Mouse (Mus musculus): ENCODE measurements around the gene Gm44502. TPM values are rescaled to one million over a fixed set of nuclear protein-coding genes. Genes with fewer than 3 reads are reported as not detected.

Gm44502 gene
- polyA plus RNA-seq, 1 experiment from 2014 or later: not detected

- Histone ChIP-seq H3K27me3 (replicated peaks) (peaks cover 42% of the 10 kb centered on the region), H3K27ac (no peak overlapping the region), H3K4me3 (no peak overlapping the region), H3K4me1 (no peaks in the 10 kb centered on the region), H3K4me2 (no peak overlapping the region), H3K9me3 (replicated peaks) (no peaks in the 10 kb centered on the region), H3K36me3 (no peaks in the 10 kb centered on the region), H3K9ac (no peak overlapping the region)
- no peak for ATAC-seq
- WGBS (ENCODE audit: insufficient replicate concordance): 83% methylated on average over 10 of the region's 10 CpGs
These were observed 39.4 kb downstream of the Gm44502 start for GRCm38 (mm10) chr15:89390081-89390480.

- no peak for ATAC-seq
- 28% methylated on average over 12 of the region's 12 CpGs for WGBS (ENCODE audit: insufficient replicate concordance)
- H3K9ac ChIP-seq: no peak overlapping the region
- H3K27me3 ChIP-seq (replicated peaks): peaks cover 57% of the 10 kb centered on the region
- H3K4me1 ChIP-seq: no peaks in the 10 kb centered on the region
- H3K4me3 ChIP-seq: no peak overlapping the region
- no peaks in the 10 kb centered on the region for H3K9me3 ChIP-seq (replicated peaks)
- H3K27ac ChIP-seq: no peak overlapping the region
- no peaks in the 10 kb centered on the region for H3K36me3 ChIP-seq
- no peak overlapping the region for H3K4me2 ChIP-seq
These were observed 42.4 kb downstream of the Gm44502 start for GRCm38 (mm10) chr15:89387127-89387526.

- Histone ChIP-seq H3K4me1 (peaks cover 2% of the 10 kb centered on the region), H3K27me3 (replicated peaks) (peaks cover 65% of the 10 kb centered on the region), H3K4me3 (no peak within 1 kb of the TSS), H3K27ac (no peak within 1 kb of the TSS), H3K4me2 (no peak within 1 kb of the TSS), H3K9ac (no peak within 1 kb of the TSS), H3K9me3 (replicated peaks) (no peaks in the 10 kb centered on the region), H3K36me3 (no peaks in the 10 kb centered on the region)
- WGBS (ENCODE audit: insufficient replicate concordance): 78% methylated on average over 7 of the region's 7 CpGs
- ATAC-seq: no peak
These were observed 44.9 kb downstream of the Gm44502 start, which contains the start of gene Klhdc7b for GRCm38 (mm10) chr15:89384617-89385016. Klhdc7b (plus strand) TSS chr15:89384917.

GRCm38 (mm10) chr15:89379429-89379828, 50.1 kb downstream of the Gm44502 start:
- peak; percentile 47; the same call in 1 of the 2 replicates for ATAC-seq
- WGBS (ENCODE audit: insufficient replicate concordance): 3% methylated on average over 10 of the region's 10 CpGs
- Histone ChIP-seq H3K4me3 (peak overlapping the region; percentile 48), H3K27ac (no peak overlapping the region), H3K4me2 (peak overlapping the region; percentile 75), H3K27me3 (replicated peaks) (peaks cover 66% of the 10 kb centered on the region), H3K9me3 (replicated peaks) (no peaks in the 10 kb centered on the region), H3K4me1 (peaks cover 27% of the 10 kb centered on the region), H3K9ac (peak overlapping the region; percentile 58; the same call in 1 of the 2 replicates), H3K36me3 (no peaks in the 10 kb centered on the region)

- H3K4me3 ChIP-seq: peak within 1 kb of the TSS; percentile 48
- H3K9me3 ChIP-seq (replicated peaks): no peaks in the 10 kb centered on the region
- H3K36me3 ChIP-seq: no peaks in the 10 kb centered on the region
- H3K4me1 ChIP-seq: peaks cover 32% of the 10 kb centered on the region
- ATAC-seq: no peak
- WGBS (ENCODE audit: insufficient replicate concordance): 2% methylated on average over 33 of the region's 33 CpGs
- no peak within 1 kb of the TSS for H3K27ac ChIP-seq
- peak within 1 kb of the TSS; percentile 58 for H3K9ac ChIP-seq
- H3K27me3 ChIP-seq (replicated peaks): peaks cover 63% of the 10 kb centered on the region
- H3K4me2 ChIP-seq: peak within 1 kb of the TSS; percentile 75
These were observed 50.6 kb downstream of the Gm44502 start, which contains the start of gene Odf3b for GRCm38 (mm10) chr15:89378831-89379401. Odf3b (minus strand) TSS chr15:89379282.

GRCm38 (mm10) chr15:89377938-89378828, 51.3 kb downstream of the Gm44502 start:
- Histone ChIP-seq H3K9me3 (replicated peaks) (no peaks in the 10 kb centered on the region), H3K4me2 (peak overlapping the region; percentile 75), H3K27ac (no peak overlapping the region), H3K9ac (peak overlapping the region; percentile 58; the same call in 1 of the 2 replicates), H3K4me1 (peaks cover 33% of the 10 kb centered on the region), H3K4me3 (peak overlapping the region; percentile 48), H3K27me3 (replicated peaks) (peaks cover 58% of the 10 kb centered on the region), H3K36me3 (no peaks in the 10 kb centered on the region)
- WGBS (ENCODE audit: insufficient replicate concordance): 19% methylated on average over 46 of the region's 46 CpGs
- no peak for ATAC-seq

GRCm38 (mm10) chr15:89377362-89377761, 52.1 kb downstream of the Gm44502 start:
- WGBS (ENCODE audit: insufficient replicate concordance): 11% methylated on average over 18 of the region's 18 CpGs
- no peak overlapping the region for H3K27ac ChIP-seq
- H3K27me3 ChIP-seq (replicated peaks): peaks cover 51% of the 10 kb centered on the region
- H3K9me3 ChIP-seq (replicated peaks): no peaks in the 10 kb centered on the region
- peak overlapping the region; percentile 14; the same call in 1 of the 2 replicates for H3K4me2 ChIP-seq
- H3K36me3 ChIP-seq: peaks cover 6% of the 10 kb centered on the region
- peaks cover 41% of the 10 kb centered on the region for H3K4me1 ChIP-seq
- ATAC-seq: no peak
- no peak overlapping the region for H3K9ac ChIP-seq
- H3K4me3 ChIP-seq: no peak overlapping the region

- Histone ChIP-seq H3K4me3 (no peak within 1 kb of the TSS), H3K4me1 (peaks cover 45% of the 10 kb centered on the region), H3K9ac (no peak within 1 kb of the TSS), H3K27me3 (replicated peaks) (peaks cover 46% of the 10 kb centered on the region), H3K36me3 (peaks cover 10% of the 10 kb centered on the region), H3K4me2 (peak within 1 kb of the TSS; percentile 14; the same call in 1 of the 2 replicates), H3K27ac (no peak within 1 kb of the TSS), H3K9me3 (replicated peaks) (no peaks in the 10 kb centered on the region)
- no peak for ATAC-seq
- WGBS (ENCODE audit: insufficient replicate concordance): 35% methylated on average over 16 of the region's 16 CpGs
These were observed 52.5 kb downstream of the Gm44502 start, which contains the start of gene Tymp for GRCm38 (mm10) chr15:89376957-89377356. Tymp (minus strand) TSS chr15:89377039.

GRCm38 (mm10) chr15:89376040-89376439, 53.5 kb downstream of the Gm44502 start:
- Histone ChIP-seq H3K9ac (no peak overlapping the region), H3K27me3 (replicated peaks) (peaks cover 45% of the 10 kb centered on the region), H3K36me3 (peaks cover 19% of the 10 kb centered on the region), H3K9me3 (replicated peaks) (no peaks in the 10 kb centered on the region), H3K4me3 (no peak overlapping the region), H3K27ac (no peak overlapping the region), H3K4me1 (peaks cover 51% of the 10 kb centered on the region), H3K4me2 (no peak overlapping the region)
- ATAC-seq: no peak
- 64% methylated on average over 7 of the region's 7 CpGs for WGBS (ENCODE audit: insufficient replicate concordance)

GRCm38 (mm10) chr15:89374801-89375534, 54.5 kb downstream of the Gm44502 start:
- H3K36me3 ChIP-seq: peaks cover 30% of the 10 kb centered on the region
- 0 out of 2 replicates have a peak overlapping the region, but pooled peaks have one; percentile 2 for H3K27ac ChIP-seq
- H3K27me3 ChIP-seq (replicated peaks): peaks cover 41% of the 10 kb centered on the region
- H3K9ac ChIP-seq: no peak overlapping the region; the same call in 1 of the 2 replicates
- H3K4me3 ChIP-seq: no peak overlapping the region; the same call in 1 of the 2 replicates
- H3K9me3 ChIP-seq (replicated peaks): no peaks in the 10 kb centered on the region
- 83% methylated on average over 17 of the region's 17 CpGs for WGBS (ENCODE audit: insufficient replicate concordance)
- H3K4me2 ChIP-seq: peak overlapping the region; percentile 96
- peaks cover 57% of the 10 kb centered on the region for H3K4me1 ChIP-seq
- ATAC-seq: no peak

GRCm38 (mm10) chr15:89374340-89374739, 55.2 kb downstream of the Gm44502 start:
- Histone ChIP-seq H3K4me3 (peak overlapping the region; percentile 76), H3K4me1 (peaks cover 53% of the 10 kb centered on the region), H3K9me3 (replicated peaks) (no peaks in the 10 kb centered on the region), H3K4me2 (peak overlapping the region; percentile 96), H3K27ac (peak overlapping the region; percentile 90), H3K9ac (peak overlapping the region; percentile 81), H3K36me3 (peaks cover 36% of the 10 kb centered on the region), H3K27me3 (replicated peaks) (peaks cover 36% of the 10 kb centered on the region)
- ATAC-seq: no peak
- WGBS (ENCODE audit: insufficient replicate concordance): 53% methylated on average over 9 of the region's 9 CpGs
